Mouse (Mus musculus) layer of hippocampus, postnatal 14 days (tissue): ENCODE measurements around the gene P2ry13. TPM values are rescaled to one million over a fixed set of nuclear protein-coding genes. Genes with fewer than 3 reads are reported as not detected.

ENCODE experiments used
- DNase-seq, 2 experiments: peaks; one replicate each; pipeline ENCODE4 v3.0.0; 2021 to 2022; ENCODE audit warnings: low spot score in 2 of 2, mixed read lengths in 1 of 2
- total RNA-seq, 2 experiments: library from RNA; stranded (reverse); gene quantifications; 2 replicates each; pipeline ENCODE4 v1.2.3; 2021

The P2ry13 gene
- total RNA-seq, 2 experiments from 2014 or later: 11.4 to 11.5 TPM

DNA sequence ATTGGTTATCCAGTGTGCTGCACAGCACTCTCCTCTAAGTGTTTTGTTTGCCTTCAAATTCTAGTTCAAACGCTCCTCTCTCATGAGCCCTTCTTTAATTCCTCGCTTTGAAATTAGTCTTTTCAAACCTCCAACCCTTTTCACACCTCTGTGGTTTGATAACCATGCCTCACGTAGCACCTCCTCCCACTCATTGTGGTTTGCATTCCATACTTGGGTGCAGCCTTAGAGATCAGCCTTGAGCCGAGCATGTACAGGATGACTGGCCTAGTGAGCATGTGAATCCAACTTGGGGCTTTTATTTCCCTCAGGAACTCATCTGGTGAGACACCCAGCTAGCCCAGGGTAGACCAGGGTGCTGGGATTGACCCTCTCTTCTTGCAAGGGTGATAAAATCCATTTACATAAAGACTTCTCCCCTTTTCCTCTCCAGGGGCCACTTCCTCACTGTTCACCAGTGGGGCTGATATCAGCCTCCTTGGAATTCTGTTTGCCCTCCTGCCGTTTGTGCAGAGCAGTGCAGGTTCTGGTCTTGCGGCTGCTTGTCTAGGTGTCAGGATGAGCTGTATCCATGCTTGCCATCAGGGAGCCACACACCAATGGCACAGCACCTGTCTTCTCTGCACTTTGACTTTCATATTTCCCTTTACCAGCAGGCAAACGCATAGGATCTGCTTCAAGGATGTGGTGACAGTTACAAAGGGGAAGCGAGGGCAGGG, 6.7 kb downstream of the P2ry13 start:
- DNase-seq: no peak

DNA sequence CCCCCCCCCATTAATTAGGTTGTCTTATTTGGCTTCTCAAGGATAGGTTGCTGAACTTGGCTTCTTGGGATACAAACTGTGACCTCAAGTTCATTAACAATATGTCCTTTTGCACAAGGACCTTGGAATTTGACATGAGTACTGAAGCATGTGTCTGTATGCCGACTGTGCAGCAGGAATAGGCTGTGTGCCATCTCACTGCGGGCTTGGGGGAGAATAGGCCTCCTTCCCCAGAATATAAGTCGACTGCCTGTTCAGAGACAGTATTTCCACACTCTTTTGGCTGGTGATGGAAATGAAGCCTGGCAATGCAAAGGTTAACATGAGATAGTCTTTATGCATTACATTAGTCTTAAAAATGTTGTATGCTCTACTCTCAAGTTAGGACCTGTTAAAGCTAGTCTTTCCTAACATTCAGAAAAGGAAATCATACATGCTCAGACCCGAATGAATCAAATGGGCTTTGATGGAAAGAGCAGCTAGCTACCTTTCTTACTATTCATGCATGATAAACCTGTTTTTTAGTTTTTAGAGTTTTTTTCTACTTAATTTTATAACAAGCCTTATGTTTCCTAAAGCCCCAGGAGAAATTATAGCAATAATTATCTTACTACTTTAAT, 13.2 kb downstream of the P2ry13 start:
- no peak for DNase-seq

DNA sequence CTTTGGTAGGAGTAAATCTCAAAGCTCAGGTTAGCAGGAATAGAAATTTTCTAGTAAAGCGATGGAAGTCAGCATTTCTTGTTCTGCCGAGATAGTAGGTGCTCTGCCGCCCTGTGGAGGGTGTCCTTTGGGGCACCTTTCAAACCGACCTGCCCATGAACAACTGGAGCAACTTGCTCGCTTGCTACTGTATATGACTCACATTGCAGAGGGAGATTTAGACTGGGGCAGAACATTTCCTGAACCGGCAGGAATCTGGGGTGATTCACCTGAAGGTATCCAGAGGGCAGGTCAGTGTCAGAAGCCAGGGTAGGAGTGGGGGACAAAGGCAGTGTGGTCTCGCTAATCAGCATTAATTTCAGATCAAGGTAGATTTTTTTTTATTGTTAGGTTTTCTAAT, 15.7 kb downstream of the P2ry13 start, which contains the start of gene Gpr87:
Gene Gpr87, minus strand, starts transcription at position 167 of the 400 bp plus-strand sequence.
- no peak for DNase-seq

DNA sequence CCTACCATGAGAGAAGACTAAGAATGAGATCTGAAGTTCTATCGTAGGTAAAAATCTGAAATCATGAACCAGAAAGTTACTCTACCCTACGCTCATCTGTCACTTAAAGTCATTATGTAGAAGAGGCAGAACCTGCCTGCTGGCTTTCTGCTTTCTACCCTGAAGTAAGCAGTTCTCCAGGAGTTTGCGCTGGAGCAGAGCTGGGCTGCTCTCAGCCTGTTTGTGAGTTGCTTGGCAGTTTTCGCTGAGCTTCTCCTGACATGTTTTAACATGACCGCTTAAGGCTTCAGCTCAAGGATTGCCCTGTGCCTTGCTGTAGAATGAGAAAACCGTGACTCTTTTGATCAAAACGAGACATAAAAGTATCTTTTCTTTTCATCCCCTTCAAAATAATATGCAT, 16.6 kb downstream of the P2ry13 start:
- no peak for DNase-seq

- DNase-seq: no peak
Measured at GRCm38 (mm10) chr3:59191674-59192073, 19.0 kb downstream of the P2ry13 start.

GRCm38 (mm10) chr3:59187336-59187735, 23.3 kb downstream of the P2ry13 start:
- DNase-seq: no peak

DNA sequence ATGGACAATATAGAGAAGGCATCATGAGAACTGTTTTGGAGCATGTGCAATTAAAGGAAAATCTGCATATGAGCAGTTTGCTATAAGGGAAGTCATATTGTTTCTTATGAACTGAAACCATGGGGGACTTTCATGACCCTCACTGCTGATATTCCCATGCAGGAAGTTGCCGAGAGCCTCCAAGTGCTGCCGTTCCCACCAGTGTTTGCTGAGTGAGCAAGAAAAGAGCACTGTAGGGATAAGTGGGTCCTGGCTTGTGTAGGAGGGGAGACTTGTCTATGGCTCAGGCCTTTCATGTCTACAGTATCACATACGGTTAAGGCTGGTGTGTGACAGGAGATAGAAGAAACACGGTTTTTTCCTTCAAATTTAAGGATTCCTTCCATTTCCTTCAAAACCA, 25.0 kb downstream of the P2ry13 start:
- DNase-seq: no peak

DNA sequence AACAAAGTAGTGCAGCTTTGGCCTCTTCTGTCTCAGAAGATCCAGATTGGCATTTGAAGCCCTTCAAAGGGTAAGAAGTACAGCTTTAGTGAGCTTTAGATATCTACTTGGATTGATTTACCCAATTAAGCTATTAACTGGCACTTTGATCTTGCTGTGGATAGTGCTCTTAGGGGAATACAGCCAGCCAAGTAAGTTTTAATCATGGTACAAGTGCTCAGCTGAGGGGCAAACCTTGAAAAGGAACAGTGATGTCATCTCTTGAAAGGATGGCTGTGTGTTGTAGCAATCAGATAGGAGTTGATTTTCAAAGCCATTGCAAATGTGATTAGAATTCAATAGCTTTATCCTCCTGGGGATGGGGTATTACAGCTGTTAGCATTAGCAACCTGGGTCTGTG, 28.6 kb downstream of the P2ry13 start:
- no peak for DNase-seq

DNA sequence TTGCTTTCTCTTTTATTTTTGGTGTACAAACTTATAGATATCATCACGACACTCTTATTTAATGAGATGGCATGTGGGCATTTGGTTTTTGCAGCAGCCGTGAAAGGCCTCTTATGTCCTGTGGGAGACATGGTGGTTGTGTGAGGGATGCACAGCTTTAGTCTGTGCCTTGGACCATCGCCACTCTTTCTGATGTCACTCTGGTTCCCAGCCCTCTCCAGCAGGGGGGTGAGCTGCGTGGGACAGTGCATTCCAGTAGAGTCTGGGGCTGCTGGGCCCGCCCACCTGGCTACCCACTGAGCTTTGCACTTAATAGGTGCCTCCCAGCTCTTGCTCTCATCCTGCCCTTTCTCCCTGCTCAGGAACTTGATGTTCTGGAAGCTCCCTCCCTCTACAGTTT, 29.5 kb downstream of the P2ry13 start:
- no peak for DNase-seq

- DNase-seq: no peak
Measured at GRCm38 (mm10) chr3:59176871-59177270, 33.8 kb downstream of the P2ry13 start.

DNA sequence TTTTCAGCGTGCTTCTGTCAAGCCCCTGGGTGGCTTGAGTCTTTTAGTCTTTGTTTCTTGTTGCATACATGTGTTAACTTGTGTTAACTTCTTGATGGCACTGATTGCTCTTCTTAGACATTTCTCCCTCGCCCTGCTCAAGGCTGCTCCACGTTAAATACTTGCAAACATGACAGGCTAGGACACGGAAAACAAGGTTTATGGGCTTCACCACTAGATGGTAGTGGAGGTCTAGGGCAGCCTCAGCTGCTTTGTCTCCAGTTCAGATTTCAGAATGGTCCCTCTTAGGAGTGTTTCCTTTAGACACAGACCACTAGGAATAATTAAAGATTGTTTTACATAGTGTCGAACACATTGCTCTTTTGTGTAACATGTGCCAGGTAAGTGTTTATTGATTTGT, 35.4 kb downstream of the P2ry13 start:
- DNase-seq: peak; percentile 52 to 64

GRCm38 (mm10) chr3:59174426-59175154, 36.1 kb downstream of the P2ry13 start:
- DNase-seq: no peak

GRCm38 (mm10) chr3:59169921-59170627, 40.6 kb downstream of the P2ry13 start:
- DNase-seq: no peak

DNA sequence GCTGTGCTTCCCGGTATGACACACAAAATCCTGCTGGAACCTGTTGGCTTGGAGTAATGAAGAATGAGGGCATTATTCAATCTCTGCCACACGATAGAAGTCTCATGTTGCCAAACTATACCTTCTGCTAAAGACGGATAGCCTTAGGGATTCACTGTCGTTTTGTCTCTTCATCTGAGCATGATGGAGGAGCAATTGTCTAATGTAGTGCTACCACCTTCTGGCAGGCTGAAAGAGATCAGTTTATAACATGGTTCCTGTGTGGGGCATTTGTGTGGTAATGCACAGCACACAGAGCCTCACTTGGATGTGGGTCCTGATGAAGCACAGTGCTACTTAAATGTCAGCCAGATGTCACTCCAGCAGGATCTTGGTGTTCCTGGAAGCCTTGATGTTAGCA, 41.5 kb downstream of the P2ry13 start:
- no peak for DNase-seq

GRCm38 (mm10) chr3:59168476-59168875, 42.2 kb downstream of the P2ry13 start:
- DNase-seq: no peak

GRCm38 (mm10) chr3:59167417-59168054, 43.1 kb downstream of the P2ry13 start:
- peak in 1 of 2 experiments; percentile 26 for DNase-seq

DNA sequence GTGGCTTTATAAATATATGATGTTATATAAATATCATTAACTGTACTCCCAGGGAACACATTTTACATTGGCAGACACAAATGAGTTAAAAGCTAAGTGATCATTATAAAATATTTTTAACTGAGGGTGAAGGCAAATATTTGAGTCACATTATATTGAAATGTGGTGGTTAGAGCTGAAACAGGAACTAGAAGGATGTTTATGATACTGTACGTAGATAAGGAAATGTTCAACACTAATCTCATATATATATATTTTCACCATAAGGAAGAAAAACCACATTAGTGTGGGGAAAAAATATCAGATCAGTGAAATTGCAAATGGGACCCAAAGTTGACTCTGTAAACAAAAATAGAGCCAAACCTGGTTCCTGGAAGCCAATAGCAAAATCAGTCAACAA, 50.2 kb downstream of the P2ry13 start:
- DNase-seq: no peak
